Mouse (Mus musculus) right cerebral cortex, postnatal 10 days (tissue): ENCODE results near the gene Dapk2.

Experiments
- DNase-seq, 2 experiments: peaks; one replicate each; pipeline ENCODE4 v3.0.0; 2021; ENCODE audit warnings: low spot score in 2 of 2

The Dapk2 gene

GRCm38 (mm10) chr9:66307341-66307740 is 149.3 kb downstream of the Dapk2 start:
- no peak for DNase-seq

- DNase-seq = no peak
Observed at GRCm38 (mm10) chr9:66308741-66309140, 150.7 kb downstream of the Dapk2 start.

- DNase-seq = no peak
Observed at GRCm38 (mm10) chr9:66311458-66311857, 153.4 kb downstream of the Dapk2 start.

- DNase-seq = no peak
Observed at GRCm38 (mm10) chr9:66316603-66317002, 158.6 kb downstream of the Dapk2 start.
